Mouse (Mus musculus): Measurements from ENCODE around the gene Mark3. TPM values are rescaled to one million over a fixed set of nuclear protein-coding genes. Genes with fewer than 3 reads are reported as not detected.

Gene Mark3
- total RNA-seq, 2 experiments from 2014 or later: 48.2 to 60.7 TPM

DNA sequence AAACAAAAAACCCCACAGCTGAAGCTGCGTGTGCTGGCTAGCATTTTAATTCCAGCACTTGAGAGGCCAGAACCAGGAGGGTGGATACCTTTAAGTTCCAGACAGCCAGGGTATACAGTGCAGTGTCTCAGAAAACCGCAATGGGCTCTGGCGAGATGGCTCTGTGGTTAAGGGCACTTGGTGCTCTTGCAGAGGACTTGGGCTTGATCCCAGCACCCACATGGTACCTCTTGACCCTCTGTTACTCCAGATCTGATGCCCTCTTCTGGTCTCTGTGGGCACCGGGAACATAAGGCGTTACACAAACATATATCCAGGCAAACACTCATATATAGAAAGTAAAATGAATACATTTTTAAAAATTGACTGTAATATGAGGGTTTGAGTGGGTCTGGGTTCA lies 9.0 kb upstream of the Mark3 start:
- intact Hi-C loops (cut with DNase I): no loop called here
- H3K27ac ChIP-seq: no peak overlapping the region
- no peak for TF ChIP-seq CTCF (IDR thresholded peaks at IDR 0.05)
- DNase-seq: no peak
- no peak overlapping the region for H3K4me3 ChIP-seq

DNA sequence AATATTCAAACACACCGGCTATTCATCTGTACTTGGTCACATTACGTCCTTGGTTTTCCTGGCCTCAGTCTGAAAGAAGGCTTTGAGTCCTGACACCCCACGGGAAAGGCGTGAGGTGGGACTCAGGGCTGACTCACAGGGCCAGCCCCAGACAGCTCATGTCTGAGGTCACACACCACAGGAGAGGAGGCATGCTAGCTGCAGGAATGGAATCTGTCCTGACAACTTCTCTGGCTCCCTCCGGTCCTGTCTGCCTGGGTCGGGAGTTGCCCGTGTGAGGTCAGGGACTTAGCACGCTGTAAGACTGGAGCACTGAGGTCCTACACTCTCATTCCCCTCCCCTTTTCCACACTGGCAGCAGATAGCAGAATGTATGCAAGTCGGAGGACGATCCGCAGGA lies 5.5 kb upstream of the Mark3 start:
- intact Hi-C loops (cut with DNase I): no loop called here
- no peak for DNase-seq
- H3K27ac ChIP-seq: no peak overlapping the region
- H3K4me3 ChIP-seq: no peak overlapping the region
- TF ChIP-seq CTCF (IDR thresholded peaks at IDR 0.05): no peak

DNA sequence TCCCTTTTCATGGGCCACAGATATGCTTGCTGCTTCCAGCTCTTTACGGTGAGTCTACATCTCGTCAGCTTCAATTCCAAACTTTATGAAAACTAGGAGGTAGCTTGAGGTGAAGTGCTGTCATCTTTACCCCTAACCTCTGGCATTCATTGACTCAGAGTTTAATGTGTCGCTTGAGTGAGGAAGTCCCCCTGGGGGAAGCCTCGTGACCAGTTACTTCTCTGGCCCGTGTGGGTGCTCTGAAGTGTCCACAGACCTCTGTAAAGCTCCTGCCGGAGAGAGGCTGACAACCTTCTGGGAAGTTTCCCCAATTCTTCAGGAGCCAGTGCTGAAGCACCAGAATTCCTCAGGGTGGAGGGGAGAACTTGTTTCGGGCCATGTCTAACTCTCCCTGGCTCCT lies 1.9 kb upstream of the Mark3 start:
- TF ChIP-seq CTCF (IDR thresholded peaks at IDR 0.05): no peak
- DNase-seq: no peak
- H3K4me3 ChIP-seq: no peak overlapping the region
- no peak overlapping the region for H3K27ac ChIP-seq
- intact Hi-C loops (cut with DNase I): loop anchor here (2.0 kb wide), 1 partner anchor 34 kb away; the partner anchor contains the start of gene Eif5

DNA sequence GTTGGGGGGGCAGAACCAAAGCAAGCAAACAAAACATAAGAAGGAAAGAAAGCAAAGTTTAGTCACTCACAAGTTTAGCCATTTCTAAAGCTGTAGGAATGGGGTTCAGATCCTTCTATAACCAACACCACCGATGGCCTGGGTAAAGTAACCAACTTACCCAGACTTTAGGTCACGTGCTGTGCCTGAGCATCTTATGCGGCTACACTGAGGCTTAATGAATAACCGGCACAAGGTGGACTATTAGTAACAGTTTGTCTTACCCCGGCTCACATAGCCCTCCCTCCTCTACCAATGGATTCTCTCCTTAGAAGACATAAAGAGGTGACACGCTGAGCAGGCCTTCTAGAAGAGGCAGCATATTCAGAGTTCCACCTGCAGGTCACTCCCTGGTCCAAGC lies 1.0 kb upstream of the Mark3 start:
- no peak overlapping the region for H3K27ac ChIP-seq
- intact Hi-C loops (cut with DNase I): loop anchor here (2.0 kb wide), 1 partner anchor 35 kb away; the partner anchor contains the start of gene Eif5
- no peak for TF ChIP-seq CTCF (IDR thresholded peaks at IDR 0.05)
- no peak for DNase-seq
- H3K4me3 ChIP-seq: peak overlapping the region; percentile 84

DNA sequence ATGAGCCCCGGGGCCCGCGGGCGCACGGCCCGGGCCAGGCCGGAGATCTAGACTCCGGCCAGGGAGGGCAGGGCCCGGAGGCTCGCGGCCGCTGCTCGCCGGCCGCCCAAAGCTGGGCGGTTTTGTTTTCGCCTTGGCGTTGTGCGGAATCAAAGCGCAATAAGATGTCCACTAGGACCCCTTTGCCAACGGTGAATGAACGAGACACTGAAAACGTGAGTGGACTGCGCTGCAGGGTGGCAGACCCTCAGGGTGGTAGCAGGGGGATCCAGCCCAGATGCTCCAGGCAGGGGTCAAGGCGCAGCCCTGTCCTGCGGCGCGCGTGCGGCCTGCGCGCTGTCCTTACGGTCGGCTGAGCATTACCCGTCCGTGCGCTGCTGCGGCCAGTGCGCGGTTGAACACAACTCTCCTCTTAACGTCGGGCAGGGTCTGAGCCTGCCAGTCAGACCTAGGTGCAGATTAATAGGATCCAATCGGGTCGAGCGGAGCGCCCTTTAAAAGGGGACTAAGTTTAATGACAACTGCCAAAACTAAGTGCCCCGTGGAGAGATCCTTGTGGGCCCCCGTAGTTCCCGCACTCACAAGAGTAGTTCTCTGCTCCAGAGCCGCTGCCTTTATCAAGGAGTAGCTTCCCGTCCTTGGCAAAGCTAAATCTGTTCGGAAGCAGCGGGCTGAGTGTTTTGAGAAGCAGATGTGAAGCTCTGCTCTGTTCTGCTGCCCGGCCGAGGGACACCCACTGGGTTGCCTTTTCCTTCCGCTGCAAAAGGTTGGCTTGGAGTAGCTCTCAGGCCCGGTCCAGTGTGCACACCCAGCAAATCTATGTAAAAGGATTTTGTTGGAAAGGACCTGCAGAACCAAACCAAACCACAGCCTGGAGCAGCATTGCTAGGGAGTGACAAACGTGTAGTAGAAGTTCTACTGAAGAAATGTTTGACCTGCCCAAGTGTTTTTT lies 840 bp downstream of the Mark3 start:
- TF ChIP-seq CTCF (IDR thresholded peaks at IDR 0.05): no peak
- intact Hi-C loops (cut with DNase I): no loop called here
- H3K27ac ChIP-seq: peak overlapping the region; percentile 96
- H3K4me3 ChIP-seq: peak overlapping the region; percentile 84
- peak; percentile 44 for DNase-seq

DNA sequence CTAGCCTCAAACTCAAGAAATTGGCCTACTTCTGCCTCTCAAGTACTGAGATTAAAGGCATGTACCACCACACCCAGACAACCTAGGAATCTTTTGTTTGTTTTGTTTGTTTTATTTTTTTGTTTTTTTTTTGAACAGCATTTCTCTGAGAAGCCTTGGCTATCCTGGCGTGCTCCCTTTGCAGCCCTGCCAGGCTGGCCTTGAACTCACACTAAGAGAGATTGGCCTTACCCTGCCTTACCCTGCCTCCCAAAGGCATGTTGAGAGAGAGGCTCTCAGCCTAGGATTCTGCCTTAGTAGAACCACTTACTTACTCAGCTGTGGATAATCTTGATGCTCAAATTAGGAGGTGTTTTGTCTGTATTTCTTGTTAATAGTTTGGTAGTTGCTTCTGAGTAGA lies 8.7 kb downstream of the Mark3 start:
- DNase-seq: no peak
- Histone ChIP-seq H3K27ac (no peak overlapping the region), H3K4me3 (no peak overlapping the region)
- intact Hi-C loops (cut with DNase I): no loop called here
- no peak for TF ChIP-seq CTCF (IDR thresholded peaks at IDR 0.05)

DNA sequence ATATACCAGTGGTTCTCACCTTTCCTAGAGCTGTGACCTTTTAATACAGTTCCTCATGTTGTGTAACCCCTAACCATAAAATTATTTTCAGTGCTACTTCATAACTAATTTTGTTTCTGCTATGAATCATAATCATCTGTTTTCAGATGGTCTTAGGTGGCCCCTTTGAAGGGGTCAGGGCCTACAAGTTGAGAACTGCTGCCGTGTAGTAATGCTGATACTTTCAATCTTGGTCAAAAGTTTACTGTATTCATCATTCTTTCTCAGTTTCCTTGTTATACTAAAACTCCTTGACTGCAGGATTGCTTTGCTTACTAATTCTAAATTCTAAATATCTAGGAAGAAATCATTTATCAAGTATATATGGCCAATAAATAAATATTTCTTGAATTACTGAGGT lies 10.1 kb downstream of the Mark3 start:
- no peak for DNase-seq
- Histone ChIP-seq H3K4me3 (no peak overlapping the region), H3K27ac (peak overlapping the region; percentile 24)
- intact Hi-C loops (cut with DNase I): no loop called here
- no peak for TF ChIP-seq CTCF (IDR thresholded peaks at IDR 0.05)

DNA sequence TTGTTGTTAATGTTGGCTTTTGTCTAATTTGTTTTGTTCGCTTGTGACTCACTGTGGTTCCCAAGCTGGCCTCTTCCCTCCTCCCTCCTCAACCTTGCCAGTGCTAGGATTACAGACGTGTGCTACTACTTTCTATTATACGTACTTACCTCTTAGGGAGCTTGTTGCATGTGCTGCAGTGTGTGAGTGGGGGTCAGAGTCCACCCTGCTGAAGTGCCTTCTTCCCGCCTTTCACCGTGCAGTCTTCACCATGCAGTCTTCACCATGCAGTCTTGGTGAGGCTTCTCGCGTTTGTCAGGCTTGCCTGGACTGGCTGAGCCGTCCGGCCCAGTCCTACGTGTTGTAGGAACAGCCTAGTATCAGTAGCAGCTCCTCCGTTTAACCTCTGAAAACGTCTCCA lies 12.9 kb downstream of the Mark3 start:
- intact Hi-C loops (cut with DNase I): no loop called here
- DNase-seq: no peak
- no peak for TF ChIP-seq CTCF (IDR thresholded peaks at IDR 0.05)
- Histone ChIP-seq H3K27ac (peak overlapping the region; percentile 40; the same call in 1 of the 2 replicates), H3K4me3 (no peak overlapping the region)

DNA sequence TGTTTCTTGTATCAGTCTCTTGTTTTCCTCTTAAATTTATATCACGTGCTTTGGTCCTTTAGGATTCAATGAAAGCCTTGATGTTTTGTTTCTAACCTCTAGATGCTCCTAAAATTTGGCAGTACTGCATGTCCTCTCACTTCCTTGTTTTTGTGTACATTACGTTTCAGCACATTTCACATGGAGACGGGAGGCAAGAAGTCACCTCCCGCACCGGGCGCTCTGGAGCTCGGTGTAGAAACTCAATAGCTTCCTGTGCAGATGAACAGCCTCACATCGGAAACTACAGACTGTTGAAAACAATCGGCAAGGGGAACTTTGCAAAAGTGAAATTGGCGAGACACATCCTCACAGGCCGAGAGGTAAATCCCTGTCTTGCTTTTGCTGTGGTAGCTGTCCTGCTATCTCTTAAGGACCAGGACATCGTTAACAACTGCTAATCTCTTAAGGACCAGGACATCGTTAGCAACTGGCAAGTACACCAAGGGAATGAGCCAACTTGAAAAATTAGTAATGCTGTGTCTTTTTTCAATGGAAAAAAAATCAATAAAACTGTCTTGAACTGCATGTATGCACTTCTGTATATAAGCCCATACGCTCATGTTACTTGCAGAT lies 18.2 kb downstream of the Mark3 start:
- no peak for DNase-seq
- intact Hi-C loops (cut with DNase I): no loop called here
- Histone ChIP-seq H3K4me3 (peak overlapping the region; percentile 34), H3K27ac (peak overlapping the region; percentile 32; the same call in 1 of the 2 replicates)
- TF ChIP-seq CTCF (IDR thresholded peaks at IDR 0.05): no peak

DNA sequence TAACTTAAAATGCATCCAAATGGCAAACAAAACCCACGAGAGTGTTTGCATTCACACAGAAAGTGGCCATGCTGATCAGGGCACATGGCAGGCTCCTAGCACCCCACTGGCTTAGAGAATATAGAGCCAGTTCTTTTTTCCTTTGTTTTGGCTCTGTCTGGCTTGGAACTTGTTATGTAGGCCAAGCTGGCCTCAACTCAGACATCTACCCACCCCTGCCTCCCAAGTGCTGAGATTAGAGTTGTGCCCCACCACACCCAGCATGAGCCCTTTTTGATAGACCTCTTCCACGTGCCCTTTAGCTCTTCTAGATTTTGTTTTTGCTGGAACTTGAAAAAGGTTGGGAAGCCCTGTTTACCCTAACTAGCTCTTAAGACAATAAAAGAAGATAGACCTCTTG lies 19.5 kb downstream of the Mark3 start:
- no peak overlapping the region for H3K4me3 ChIP-seq
- TF ChIP-seq CTCF (IDR thresholded peaks at IDR 0.05): no peak
- DNase-seq: no peak
- no peak overlapping the region for H3K27ac ChIP-seq
- intact Hi-C loops (cut with DNase I): no loop called here

DNA sequence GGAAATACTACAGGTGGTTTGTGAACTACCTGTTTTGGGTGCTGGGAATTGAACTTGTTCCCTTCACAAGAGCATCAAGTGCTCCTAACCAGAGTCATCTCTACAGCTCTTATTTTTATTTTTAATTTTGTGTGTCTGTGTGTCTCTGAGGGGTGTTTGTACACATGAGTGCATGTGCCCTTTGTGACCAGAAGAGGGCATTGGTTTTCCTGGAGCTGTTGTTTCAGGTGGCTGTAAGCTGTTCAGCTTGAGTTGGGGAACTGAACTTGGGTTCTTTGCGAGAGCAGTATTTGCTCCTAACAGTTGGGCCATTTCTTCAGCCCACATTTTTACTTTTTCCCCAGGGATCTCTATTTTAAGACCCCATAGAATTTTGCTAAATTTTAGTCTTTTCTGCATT lies 23.0 kb downstream of the Mark3 start:
- no peak overlapping the region for H3K4me3 ChIP-seq
- TF ChIP-seq CTCF (IDR thresholded peaks at IDR 0.05): peak; percentile 14; the same call in 1 of the 2 replicates
- no peak for DNase-seq
- intact Hi-C loops (cut with DNase I): no loop called here
- no peak overlapping the region for H3K27ac ChIP-seq

DNA sequence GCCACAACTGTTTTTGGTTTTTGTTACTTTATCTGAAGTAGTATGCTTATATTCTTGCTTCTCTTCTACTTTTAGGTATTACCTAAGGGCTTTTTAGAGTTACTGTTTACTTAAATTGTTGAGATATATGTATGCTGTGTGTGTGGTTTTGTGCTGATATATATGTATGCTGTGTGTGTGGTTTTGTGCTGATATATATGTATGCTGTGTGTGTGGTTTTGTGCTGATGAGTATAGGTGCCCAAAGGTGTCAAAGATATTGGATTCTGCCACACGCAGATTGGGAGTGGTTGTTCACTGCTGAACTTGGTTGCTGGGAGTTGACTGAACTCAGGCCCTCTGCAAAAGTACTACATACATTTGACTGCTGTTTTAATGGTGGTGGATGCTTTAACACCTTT lies 24.6 kb downstream of the Mark3 start:
- no peak overlapping the region for H3K4me3 ChIP-seq
- DNase-seq: no peak
- no peak overlapping the region for H3K27ac ChIP-seq
- TF ChIP-seq CTCF (IDR thresholded peaks at IDR 0.05): no peak
- intact Hi-C loops (cut with DNase I): no loop called here

DNA sequence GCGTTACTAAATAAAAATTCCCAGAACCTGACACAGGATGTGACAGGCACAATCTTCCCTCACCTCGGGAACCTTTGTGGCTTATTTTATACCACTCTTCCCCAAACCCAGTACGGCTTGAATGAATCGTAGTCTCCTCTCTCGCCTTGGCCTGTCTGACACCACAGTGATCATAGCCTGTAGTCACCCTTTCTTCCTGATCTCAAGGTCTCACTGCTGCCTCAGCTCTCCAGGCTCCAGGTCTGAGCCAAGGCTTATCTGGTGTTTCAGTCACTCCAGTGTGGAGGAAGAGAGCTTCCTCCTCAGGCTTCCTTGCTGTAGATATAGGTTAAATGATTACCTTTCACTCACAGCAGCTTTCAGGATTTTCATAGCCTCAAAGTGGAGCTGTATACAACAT lies 25.3 kb downstream of the Mark3 start:
- no peak for TF ChIP-seq CTCF (IDR thresholded peaks at IDR 0.05)
- intact Hi-C loops (cut with DNase I): no loop called here
- no peak for DNase-seq
- no peak overlapping the region for H3K4me3 ChIP-seq
- no peak overlapping the region for H3K27ac ChIP-seq
